Mouse (Mus musculus): ENCODE data around the gene Fars2. TPM values are rescaled to one million over a fixed set of nuclear protein-coding genes. Genes with fewer than 3 reads are reported as not detected.

The Fars2 gene
- polyA plus RNA-seq, 1 experiment from 2014 or later = 31.4 TPM

GRCm38 (mm10) chr13:36469412-36470125 lies 352.4 kb downstream of the Fars2 start:
- 75% methylated on average over 2 of the region's 2 CpGs for WGBS (ENCODE audit: insufficient replicate concordance)
- H3K4me1 ChIP-seq (replicated peaks) = no peaks in the 10 kb centered on the region
- no peak for ATAC-seq (ENCODE audit: low read depth)

GRCm38 (mm10) chr13:36477648-36478047 lies 360.4 kb downstream of the Fars2 start:
- no peak for ATAC-seq (ENCODE audit: low read depth)
- H3K4me2 ChIP-seq = no peak overlapping the region
- peaks cover 3% of the 10 kb centered on the region; the same call in 1 of the 2 replicates for H3K4me1 ChIP-seq (replicated peaks)
- no peaks in the 10 kb centered on the region for H3K27me3 ChIP-seq
- H3K4me3 ChIP-seq (replicated peaks) = no peak overlapping the region
- H3K9me3 ChIP-seq (replicated peaks) = no peaks in the 10 kb centered on the region
- no peak overlapping the region for H3K9ac ChIP-seq
- no peaks in the 10 kb centered on the region for H3K36me3 ChIP-seq
- H3K27ac ChIP-seq = no peak overlapping the region
- DNase-seq = no peak
- 61% methylated on average over 5 of the region's 5 CpGs for WGBS (ENCODE audit: insufficient replicate concordance)

More at GRCm38 (mm10) chr13:36469412-36470125, 352.4 kb downstream of the Fars2 start:
- no peak overlapping the region for H3K9ac ChIP-seq
- no peaks in the 10 kb centered on the region for H3K27me3 ChIP-seq
- no peak for DNase-seq
- no peak overlapping the region for H3K4me3 ChIP-seq (replicated peaks)
- H3K4me2 ChIP-seq = no peak overlapping the region
- no peaks in the 10 kb centered on the region for H3K9me3 ChIP-seq (replicated peaks)
- H3K27ac ChIP-seq = no peak overlapping the region
- no peaks in the 10 kb centered on the region for H3K36me3 ChIP-seq

GRCm38 (mm10) chr13:36478243-36478642 lies 361.0 kb downstream of the Fars2 start:
- no peaks in the 10 kb centered on the region for H3K36me3 ChIP-seq
- H3K27me3 ChIP-seq = no peaks in the 10 kb centered on the region
- H3K9ac ChIP-seq = no peak overlapping the region
- H3K9me3 ChIP-seq (replicated peaks) = no peaks in the 10 kb centered on the region
- 59% methylated on average over 3 of the region's 3 CpGs for WGBS (ENCODE audit: insufficient replicate concordance)
- H3K27ac ChIP-seq = no peak overlapping the region
- ATAC-seq (ENCODE audit: low read depth) = no peak
- no peak overlapping the region for H3K4me2 ChIP-seq
- H3K4me3 ChIP-seq (replicated peaks) = no peak overlapping the region
- peaks cover 3% of the 10 kb centered on the region; the same call in 1 of the 2 replicates for H3K4me1 ChIP-seq (replicated peaks)
- DNase-seq = no peak

- H3K36me3 ChIP-seq = no peaks in the 10 kb centered on the region
- H3K27ac ChIP-seq = no peak overlapping the region
- peaks cover 3% of the 10 kb centered on the region; the same call in 1 of the 2 replicates for H3K4me1 ChIP-seq (replicated peaks)
- ATAC-seq (ENCODE audit: low read depth) = no peak
- DNase-seq = no peak
- H3K9ac ChIP-seq = no peak overlapping the region
- no peaks in the 10 kb centered on the region for H3K9me3 ChIP-seq (replicated peaks)
- no peak overlapping the region for H3K4me3 ChIP-seq (replicated peaks)
- 66% methylated on average over 2 of the region's 2 CpGs for WGBS (ENCODE audit: insufficient replicate concordance)
- no peak overlapping the region for H3K4me2 ChIP-seq
- no peaks in the 10 kb centered on the region for H3K27me3 ChIP-seq
Measured at GRCm38 (mm10) chr13:36480101-36480500, 362.9 kb downstream of the Fars2 start.

DNA sequence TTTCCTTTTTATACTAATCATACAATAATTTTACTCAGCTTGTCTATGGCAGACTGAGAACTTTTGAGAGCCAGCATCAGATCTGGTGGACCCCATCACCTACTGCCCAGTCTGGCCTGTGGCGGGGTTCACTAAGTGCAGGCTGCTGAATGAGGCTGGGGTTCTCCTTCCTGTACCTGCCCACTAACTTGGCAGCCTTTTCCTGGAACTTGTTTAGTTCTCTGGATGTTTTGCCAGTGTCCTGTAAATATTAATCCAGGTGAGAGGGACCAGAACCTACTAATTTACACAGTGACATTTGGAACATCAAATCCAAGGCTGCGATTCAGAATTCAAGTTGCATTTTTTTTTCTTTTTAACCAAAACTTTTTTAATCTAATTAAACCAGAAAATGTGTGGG lies 367.2 kb downstream of the Fars2 start:
- H3K36me3 ChIP-seq = no peaks in the 10 kb centered on the region
- no peak overlapping the region for H3K4me2 ChIP-seq
- no peak overlapping the region for H3K27ac ChIP-seq
- H3K4me3 ChIP-seq (replicated peaks) = no peak overlapping the region
- 83% methylated on average over 2 of the region's 2 CpGs for WGBS (ENCODE audit: insufficient replicate concordance)
- no peak for DNase-seq
- no peak for ATAC-seq (ENCODE audit: low read depth)
- no peaks in the 10 kb centered on the region for H3K27me3 ChIP-seq
- H3K9ac ChIP-seq = no peak overlapping the region
- H3K9me3 ChIP-seq (replicated peaks) = no peaks in the 10 kb centered on the region
- H3K4me1 ChIP-seq (replicated peaks) = peaks cover 3% of the 10 kb centered on the region; the same call in 1 of the 2 replicates

GRCm38 (mm10) chr13:36486756-36487155 lies 369.5 kb downstream of the Fars2 start:
- Histone ChIP-seq H3K27me3 (no peaks in the 10 kb centered on the region), H3K4me2 (no peak overlapping the region), H3K9me3 (replicated peaks) (no peaks in the 10 kb centered on the region), H3K9ac (no peak overlapping the region), H3K36me3 (no peaks in the 10 kb centered on the region), H3K4me1 (replicated peaks) (no peaks in the 10 kb centered on the region), H3K4me3 (replicated peaks) (no peak overlapping the region), H3K27ac (no peak overlapping the region)
- ATAC-seq (ENCODE audit: low read depth) (no peak), DNase-seq (no peak)
- 82% methylated on average over 11 of the region's 11 CpGs for WGBS (ENCODE audit: insufficient replicate concordance)

DNA sequence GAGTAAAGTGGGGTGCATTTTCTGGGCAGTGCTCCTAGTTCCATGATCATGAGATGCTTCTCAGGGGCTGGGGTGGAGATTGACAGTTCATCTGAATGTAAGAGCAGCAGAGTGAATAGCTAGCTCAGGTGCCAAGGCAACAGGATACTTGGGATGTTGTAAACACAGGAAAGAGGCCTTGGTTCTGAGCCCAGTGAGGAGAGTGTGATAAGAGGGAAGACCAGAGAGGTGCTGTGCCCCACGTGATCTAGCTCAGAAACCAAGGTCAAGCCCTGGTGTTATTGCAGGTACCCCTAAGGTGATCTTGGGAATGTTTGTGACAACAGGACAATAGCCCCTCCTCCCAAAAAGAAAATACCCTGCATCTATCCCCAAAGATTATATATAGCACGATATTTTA lies 372.2 kb downstream of the Fars2 start:
- DNase-seq (no peak), ATAC-seq (ENCODE audit: low read depth) (no peak)
- 45% methylated on average over 2 of the region's 2 CpGs for WGBS (ENCODE audit: insufficient replicate concordance)
- Histone ChIP-seq H3K9me3 (replicated peaks) (no peaks in the 10 kb centered on the region), H3K36me3 (no peaks in the 10 kb centered on the region), H3K4me1 (replicated peaks) (no peaks in the 10 kb centered on the region), H3K4me2 (no peak overlapping the region), H3K27me3 (no peaks in the 10 kb centered on the region), H3K27ac (no peak overlapping the region), H3K9ac (no peak overlapping the region), H3K4me3 (replicated peaks) (no peak overlapping the region)

DNA sequence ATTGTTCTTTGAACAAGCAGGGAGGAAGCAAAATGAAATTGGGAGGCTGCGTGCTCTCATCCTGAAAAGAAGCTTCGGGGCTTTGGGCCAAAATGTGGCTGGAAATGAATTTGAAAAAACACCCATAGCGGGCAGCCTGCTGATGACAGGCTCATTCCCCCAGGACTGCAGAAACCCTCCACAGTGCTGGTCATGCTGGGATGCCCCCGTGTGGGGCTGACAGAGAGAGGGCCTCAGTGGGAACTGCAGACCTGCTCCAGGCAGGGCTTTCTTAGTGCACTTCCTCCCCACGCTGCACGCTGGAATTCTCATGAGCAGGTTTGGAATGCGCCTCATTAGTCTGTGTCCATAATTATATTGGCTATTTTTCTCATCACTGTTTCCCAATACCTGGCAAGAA lies 373.4 kb downstream of the Fars2 start:
- Histone ChIP-seq H3K4me2 (no peak overlapping the region), H3K9me3 (replicated peaks) (no peaks in the 10 kb centered on the region), H3K27me3 (no peaks in the 10 kb centered on the region), H3K4me3 (replicated peaks) (no peak overlapping the region), H3K27ac (no peak overlapping the region), H3K9ac (no peak overlapping the region), H3K4me1 (replicated peaks) (no peaks in the 10 kb centered on the region), H3K36me3 (no peaks in the 10 kb centered on the region)
- ATAC-seq (ENCODE audit: low read depth) = no peak
- DNase-seq = no peak
- 61% methylated on average over 7 of the region's 7 CpGs for WGBS (ENCODE audit: insufficient replicate concordance)

GRCm38 (mm10) chr13:36492397-36492796 lies 375.2 kb downstream of the Fars2 start:
- Histone ChIP-seq H3K27me3 (no peaks in the 10 kb centered on the region), H3K36me3 (no peaks in the 10 kb centered on the region), H3K4me1 (replicated peaks) (no peaks in the 10 kb centered on the region), H3K9me3 (replicated peaks) (0 out of 2 replicates have a peak, but pooled peaks cover 4% of the 10 kb centered on the region), H3K9ac (no peak overlapping the region), H3K27ac (no peak overlapping the region), H3K4me3 (replicated peaks) (no peak overlapping the region), H3K4me2 (no peak overlapping the region)
- DNase-seq = no peak
- WGBS (ENCODE audit: insufficient replicate concordance) = 57% methylated on average over 3 of the region's 3 CpGs
- no peak for ATAC-seq (ENCODE audit: low read depth)

DNA sequence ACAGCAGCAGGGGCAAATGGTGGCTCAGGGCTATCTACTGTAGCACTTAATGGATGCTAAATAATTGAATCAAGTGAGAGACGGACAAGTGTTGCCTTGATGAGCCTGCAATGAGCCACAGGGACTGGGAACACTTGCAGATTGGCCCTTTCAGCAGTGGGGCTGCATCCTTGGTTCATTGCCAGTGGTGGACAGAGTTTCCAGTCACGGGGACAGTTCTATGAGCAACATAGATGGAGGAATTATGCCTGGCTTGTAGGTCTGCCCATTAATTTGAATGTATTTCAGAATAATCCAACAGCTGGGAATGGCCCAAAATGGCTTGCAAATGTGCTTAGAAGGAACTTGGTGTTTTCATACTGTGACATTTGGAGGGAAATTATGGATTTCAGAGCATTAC lies 376.1 kb downstream of the Fars2 start:
- 0 out of 2 replicates have a peak, but pooled peaks cover 4% of the 10 kb centered on the region for H3K9me3 ChIP-seq (replicated peaks)
- H3K4me1 ChIP-seq (replicated peaks) = no peaks in the 10 kb centered on the region
- WGBS (ENCODE audit: insufficient replicate concordance) = 64% methylated on average over 2 of the region's 2 CpGs
- H3K9ac ChIP-seq = no peak overlapping the region
- no peak for ATAC-seq (ENCODE audit: low read depth)
- no peaks in the 10 kb centered on the region for H3K27me3 ChIP-seq
- H3K27ac ChIP-seq = no peak overlapping the region
- H3K4me2 ChIP-seq = no peak overlapping the region
- no peak for DNase-seq
- H3K4me3 ChIP-seq (replicated peaks) = no peak overlapping the region
- H3K36me3 ChIP-seq = no peaks in the 10 kb centered on the region

GRCm38 (mm10) chr13:36493762-36494161 lies 376.6 kb downstream of the Fars2 start:
- H3K27ac ChIP-seq = no peak overlapping the region

DNA sequence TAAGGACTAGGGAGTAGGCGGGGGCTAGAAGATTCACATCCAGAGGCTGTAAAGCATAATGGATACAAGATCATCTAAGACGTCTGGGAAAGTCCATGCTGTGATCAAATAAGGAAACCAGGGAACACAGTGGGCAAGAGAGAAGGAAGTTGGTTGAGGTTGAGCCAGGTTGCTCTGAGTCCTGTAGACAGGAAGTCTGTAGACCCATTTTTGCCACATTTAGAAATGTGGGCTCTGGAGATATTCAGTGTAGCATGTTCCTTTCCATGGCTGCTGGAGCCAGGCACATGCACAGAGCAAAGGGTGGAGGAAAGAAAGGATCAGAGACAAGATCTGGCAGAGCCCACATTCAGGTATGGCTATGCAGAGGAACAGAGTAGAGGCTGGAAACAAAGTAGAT lies 378.8 kb downstream of the Fars2 start:
- H3K27me3 ChIP-seq = no peaks in the 10 kb centered on the region
- H3K4me2 ChIP-seq = no peak overlapping the region
- no peak for DNase-seq
- no peaks in the 10 kb centered on the region for H3K4me1 ChIP-seq (replicated peaks)
- H3K27ac ChIP-seq = no peak overlapping the region
- no peak for ATAC-seq (ENCODE audit: low read depth)
- H3K9me3 ChIP-seq (replicated peaks) = 0 out of 2 replicates have a peak, but pooled peaks cover 4% of the 10 kb centered on the region
- WGBS (ENCODE audit: insufficient replicate concordance) = 50% methylated on average over 2 of the region's 2 CpGs
- no peaks in the 10 kb centered on the region for H3K36me3 ChIP-seq
- no peak overlapping the region for H3K4me3 ChIP-seq (replicated peaks)
- no peak overlapping the region for H3K9ac ChIP-seq

More at GRCm38 (mm10) chr13:36493762-36494161, 376.6 kb downstream of the Fars2 start:
- H3K9ac ChIP-seq = no peak overlapping the region
- H3K4me2 ChIP-seq = no peak overlapping the region
- H3K4me3 ChIP-seq (replicated peaks) = no peak overlapping the region
- H3K9me3 ChIP-seq (replicated peaks) = 0 out of 2 replicates have a peak, but pooled peaks cover 4% of the 10 kb centered on the region
- WGBS (ENCODE audit: insufficient replicate concordance) = 77% methylated on average over 7 of the region's 7 CpGs
- DNase-seq = no peak
- no peak for ATAC-seq (ENCODE audit: low read depth)
- no peaks in the 10 kb centered on the region for H3K27me3 ChIP-seq
- no peaks in the 10 kb centered on the region for H3K36me3 ChIP-seq
- H3K4me1 ChIP-seq (replicated peaks) = no peaks in the 10 kb centered on the region

All from liver, embryonic 13.5 days (tissue).